Mouse (Mus musculus): Measurements from ENCODE around the gene Trpm3.

GRCm38 (mm10) chr19:22682238-22682637 lies 543.4 kb downstream of the Trpm3 start:
- TF ChIP-seq CTCF (IDR thresholded peaks at IDR 0.05; ENCODE audit: low read depth, low read length), result no peak
- no peak for TF ChIP-seq POLR2AphosphoS5 (IDR thresholded peaks at IDR 0.05; ENCODE audit: insufficient replicate concordance, low read depth, low read length)
